Mouse (Mus musculus) lung, adult 2 months (tissue): ENCODE data around the gene Hoxa1. TPM values are rescaled to one million over a fixed set of nuclear protein-coding genes. Genes with fewer than 3 reads are reported as not detected.

Experiments used
- DNase-seq: peaks from one replicate; pipeline ENCODE4 v3.0.0; 2022
- H3K4me1 ChIP-seq: fragments of 200-500 bp; 2 replicates; pipeline ENCODE4 v1.6.1; 2011; ENCODE audit warnings: low read length; ENCODE audit not compliant: control insufficient read depth, insufficient read depth
- H3K4me3 ChIP-seq: fragments of 200-500 bp; replicated peaks from 2 replicates; pipeline ENCODE3; 2011; ENCODE audit warnings: low read depth, mild to moderate bottlenecking, control low read depth, low read length; ENCODE audit errors: extremely low read depth
- CTCF ChIP-seq: fragments of 200-500 bp; IDR thresholded peaks from 2 replicates; pipeline ENCODE4 v1.5.1; 2011; ENCODE audit warnings: mild to moderate bottlenecking, low read length, control low read depth; ENCODE audit not compliant: insufficient read depth
- POLR2A ChIP-seq: fragments of 200-500 bp; IDR thresholded peaks from 2 replicates; pipeline ENCODE4 v1.6.1; 2011; ENCODE audit warnings: low read depth, mild to moderate bottlenecking, control low read depth, low read length, borderline replicate concordance; ENCODE audit errors: extremely low read depth
- WGBS: fragments of 180-500 bp; shearing (Covaris S2); methylation state at CpG from one replicate; pipeline ENCODE4 v1.1.7; 2018; 5-methylcytosine and 5-hydroxymethylcytosine counted together
- polyA plus RNA-seq: library from polyadenylated mRNA; depleted of rRNA; stranded (reverse); fragments of >200 nt; gene quantifications from 2 replicates; pipeline ENCODE4 v1.2.3, GENCODE M21; 2012

Gene Hoxa1
- polyA plus RNA-seq, 1 experiment: 1.9 TPM

GRCm38 (mm10) chr6:52167736-52168161 is 9.6 kb upstream of the Hoxa1 start:
- Histone ChIP-seq H3K4me1 (peaks cover 10% of the 10 kb centered on the region), H3K4me3 (peak overlapping the region; percentile 7)
- DNase-seq: peak; percentile 12
- TF ChIP-seq POLR2A: no peak
- no peak for TF ChIP-seq CTCF
- 44% methylated on average over 14 of the region's 14 CpGs for WGBS

GRCm38 (mm10) chr6:52167176-52167575 is 9.1 kb upstream of the Hoxa1 start:
- peaks cover 8% of the 10 kb centered on the region for H3K4me1 ChIP-seq
- no peak for DNase-seq
- no peak overlapping the region for H3K4me3 ChIP-seq
- 54% methylated on average over 1 of the region's 1 CpGs for WGBS
- TF ChIP-seq CTCF (no peak), POLR2A (no peak)

GRCm38 (mm10) chr6:52166431-52167077 is 8.4 kb upstream of the Hoxa1 start:
- WGBS: 24% methylated on average over 4 of the region's 4 CpGs
- Histone ChIP-seq H3K4me3 (no peak overlapping the region), H3K4me1 (peaks cover 7% of the 10 kb centered on the region)
- TF ChIP-seq POLR2A (no peak), CTCF (no peak)
- DNase-seq: peak; percentile 20

- H3K4me3 ChIP-seq: peak overlapping the region; percentile 59
- WGBS: 13% methylated on average over 28 of the region's 28 CpGs
- DNase-seq: peak; percentile 48
- H3K4me1 ChIP-seq: peaks cover 7% of the 10 kb centered on the region
- TF ChIP-seq CTCF (no peak), POLR2A (no peak)
Observed at GRCm38 (mm10) chr6:52165441-52166370, 7.6 kb upstream of the Hoxa1 start.

GRCm38 (mm10) chr6:52164626-52165440 is 6.7 kb upstream of the Hoxa1 start, which contains the start of gene Hoxa2:
TSS of gene Hoxa2 (minus strand) at chr6:52164831.
- TF ChIP-seq CTCF: no peak
- TF ChIP-seq POLR2A: peak; percentile 37; the same call in 1 of the 2 replicates
- WGBS: 6% methylated on average over 25 of the region's 25 CpGs
- DNase-seq: peak; percentile 40
- H3K4me3 ChIP-seq: peak within 1 kb of the TSS; percentile 68
- H3K4me1 ChIP-seq: peaks cover 5% of the 10 kb centered on the region

GRCm38 (mm10) chr6:52164051-52164625 is 6.0 kb upstream of the Hoxa1 start:
- 3% methylated on average over 39 of the region's 39 CpGs for WGBS
- no peak for TF ChIP-seq POLR2A
- DNase-seq: peak; percentile 54
- peaks cover 6% of the 10 kb centered on the region for H3K4me1 ChIP-seq
- peak overlapping the region; percentile 68 for H3K4me3 ChIP-seq

- WGBS: 11% methylated on average over 17 of the region's 17 CpGs
- peak; percentile 49 for DNase-seq
- Histone ChIP-seq H3K4me1 (peaks cover 6% of the 10 kb centered on the region), H3K4me3 (peak overlapping the region; percentile 68)
- no peak for TF ChIP-seq POLR2A
- no peak for TF ChIP-seq CTCF
Observed at GRCm38 (mm10) chr6:52163366-52164031, 5.4 kb upstream of the Hoxa1 start.

- H3K4me1 ChIP-seq: peaks cover 6% of the 10 kb centered on the region
- no peak for DNase-seq
- H3K4me3 ChIP-seq: peak overlapping the region; percentile 47
- WGBS: 23% methylated on average over 14 of the region's 14 CpGs
- TF ChIP-seq POLR2A (no peak), CTCF (no peak)
Observed at GRCm38 (mm10) chr6:52162611-52163365, 4.7 kb upstream of the Hoxa1 start.
